Mouse (Mus musculus): ENCODE data around the gene Plk2. TPM values are rescaled to one million over a fixed set of nuclear protein-coding genes. Genes with fewer than 3 reads are reported as not detected.
A peak's percentile ranks its signal among the peaks of the same experiment; 100 is the strongest.
"Not testable (repeated sequence)": the region's sequence is repeated elsewhere in the genome, so short reads cannot be mapped to it uniquely, and the experiment has no call there.

Gene Plk2
- polyA plus RNA-seq (2017; shearing (Covaris generic)): 1 to 10 TPM; 1.6 to 4.5 (median 3.6) TPM

DNA sequence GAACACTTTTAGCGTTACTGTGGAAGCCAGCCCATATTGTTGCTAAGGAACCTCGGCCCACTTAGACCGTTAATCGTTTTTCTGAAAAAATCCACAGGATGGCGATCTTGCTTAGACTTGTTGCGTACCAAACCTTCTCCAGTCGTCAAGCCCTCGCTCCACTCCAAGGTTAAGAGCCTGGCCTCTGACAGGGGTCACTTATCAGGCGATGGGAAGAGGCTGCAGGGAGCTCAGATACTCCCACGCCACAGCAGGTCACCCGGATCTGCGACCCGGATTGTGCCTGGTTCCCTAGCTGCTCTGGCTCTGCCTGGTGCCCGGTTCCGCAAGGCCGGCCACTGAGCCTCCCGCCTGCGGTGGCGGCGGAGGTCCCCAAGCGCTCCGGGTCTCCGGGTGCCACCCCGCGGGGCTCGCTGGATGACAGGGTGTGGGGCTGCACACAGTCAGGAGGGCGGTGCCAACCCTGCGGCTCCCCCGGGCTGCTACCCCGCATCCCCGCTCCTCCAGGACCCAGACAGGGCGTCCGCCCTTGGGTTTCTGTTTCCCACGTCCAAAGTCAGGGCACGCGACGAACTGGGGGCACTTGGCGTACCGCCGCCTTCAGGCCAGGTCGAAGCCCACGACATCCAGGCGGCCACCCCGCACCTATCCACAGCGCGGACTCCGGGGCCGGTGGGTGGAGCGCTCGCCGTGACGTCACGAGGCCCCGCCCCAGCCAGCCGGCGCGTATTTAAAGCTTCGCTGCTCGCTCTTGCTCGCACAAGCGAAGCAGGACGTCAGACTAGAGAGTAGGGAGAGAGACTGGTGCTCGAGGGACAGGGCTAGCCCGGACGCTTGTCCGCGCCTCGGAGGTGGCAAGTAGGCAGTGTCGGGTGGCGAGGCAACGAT lies at the start of gene Plk2:
Gene Plk2, plus strand, starts transcription at position 756 of the 888 bp plus-strand sequence.
- peak; percentile 90 for ATAC-seq

DNA sequence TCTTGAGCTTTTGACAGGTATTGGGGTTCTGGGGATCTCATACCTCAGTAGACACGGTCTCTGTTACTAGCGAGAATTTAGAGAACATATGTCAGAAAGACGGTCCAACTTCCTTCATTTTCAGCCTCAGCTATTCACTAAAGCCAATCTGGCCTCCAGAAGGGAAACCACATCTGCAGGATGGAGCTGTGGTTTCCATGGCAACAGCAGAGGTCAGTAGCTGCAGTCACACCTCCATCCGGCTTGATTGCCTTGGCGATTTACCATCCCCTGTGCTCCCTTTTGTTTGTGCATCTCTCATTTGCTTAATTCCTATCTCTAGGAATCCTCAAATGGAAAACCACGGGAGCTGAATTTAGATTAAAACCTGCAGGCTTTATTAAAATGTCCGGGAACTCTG lies 48.1 kb upstream of the Plk2 start:
- ATAC-seq: no peak

DNA sequence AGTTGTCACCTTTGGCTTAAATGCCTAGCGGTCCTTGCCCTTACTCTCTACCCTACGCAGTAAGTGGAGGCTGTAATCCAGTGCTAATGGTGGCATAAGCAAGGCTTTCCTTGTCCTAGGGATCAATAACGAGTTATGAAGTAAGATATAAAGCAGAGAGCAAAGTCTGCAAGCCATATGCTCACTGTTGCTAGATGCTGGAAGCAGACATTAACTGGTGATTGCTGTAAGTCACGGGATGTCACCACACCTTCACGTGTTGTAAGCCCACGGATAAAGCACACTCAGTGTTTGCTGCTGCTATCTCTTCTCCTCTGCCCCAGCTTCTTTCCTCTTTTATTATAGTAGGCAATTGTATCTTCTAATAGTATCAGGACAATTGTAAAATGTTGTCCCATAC lies 43.8 kb upstream of the Plk2 start:
- ATAC-seq: no peak

DNA sequence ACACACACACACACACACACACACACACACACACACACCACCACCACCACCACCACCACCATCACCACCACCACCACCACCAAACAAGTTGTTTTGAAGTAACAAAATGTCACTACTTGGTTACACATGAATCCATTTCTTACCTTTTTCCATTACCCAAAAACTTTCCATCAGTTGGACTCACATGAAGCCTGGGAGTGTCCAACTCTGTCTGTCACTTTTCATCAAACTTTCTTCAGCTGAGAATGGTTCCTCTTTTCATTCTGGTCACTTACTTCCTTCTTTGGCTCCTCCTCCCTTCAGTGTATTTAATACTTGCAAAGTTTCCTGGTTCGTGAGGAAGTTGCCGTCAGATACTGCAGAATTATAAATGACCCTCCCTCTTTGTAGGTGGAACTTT lies 37.9 kb upstream of the Plk2 start, which contains the start of gene Gapt:
Gene Gapt, minus strand, starts transcription at position 259 of the 400 bp plus-strand sequence.
- ATAC-seq: no peak

DNA sequence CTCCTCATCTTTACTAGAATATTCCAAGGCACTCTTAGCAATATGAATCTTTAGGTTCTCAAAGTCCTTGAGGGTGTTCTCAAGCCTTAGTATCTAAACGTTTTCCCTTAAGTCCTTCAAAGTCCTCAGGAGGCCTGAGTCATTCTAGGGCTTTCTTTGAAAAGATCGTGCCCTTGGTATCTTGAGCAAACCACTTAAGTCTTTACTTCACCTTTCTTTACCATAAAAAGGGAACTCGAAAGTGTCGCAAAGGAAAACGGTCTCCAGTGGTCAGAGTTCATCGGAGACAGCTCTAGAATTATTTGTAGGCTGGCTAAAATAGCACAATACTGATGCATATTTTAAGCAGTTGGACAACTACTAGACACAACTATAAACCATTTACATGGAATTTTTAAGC lies 31.1 kb upstream of the Plk2 start:
- ATAC-seq: no peak

DNA sequence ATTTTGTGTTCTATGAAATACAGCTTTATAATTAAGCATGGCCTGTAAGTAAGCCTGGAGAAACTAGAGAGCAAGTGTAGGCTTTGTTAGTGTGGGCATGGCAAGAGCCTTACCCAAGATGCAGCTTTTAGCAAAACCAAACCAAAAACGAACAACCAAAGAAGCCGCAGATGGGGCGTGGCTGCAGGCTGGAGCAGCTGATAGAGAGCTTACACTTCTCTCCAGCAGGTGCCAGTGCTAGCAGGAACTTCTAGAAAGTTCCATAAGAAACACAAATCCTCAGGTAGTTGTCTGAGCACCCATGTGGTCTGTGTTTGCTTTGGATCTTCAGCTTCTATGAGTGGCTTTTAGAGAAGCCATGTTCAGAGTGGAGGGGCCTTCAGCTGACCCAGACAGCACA lies 28.4 kb upstream of the Plk2 start:
- ATAC-seq: no peak

DNA sequence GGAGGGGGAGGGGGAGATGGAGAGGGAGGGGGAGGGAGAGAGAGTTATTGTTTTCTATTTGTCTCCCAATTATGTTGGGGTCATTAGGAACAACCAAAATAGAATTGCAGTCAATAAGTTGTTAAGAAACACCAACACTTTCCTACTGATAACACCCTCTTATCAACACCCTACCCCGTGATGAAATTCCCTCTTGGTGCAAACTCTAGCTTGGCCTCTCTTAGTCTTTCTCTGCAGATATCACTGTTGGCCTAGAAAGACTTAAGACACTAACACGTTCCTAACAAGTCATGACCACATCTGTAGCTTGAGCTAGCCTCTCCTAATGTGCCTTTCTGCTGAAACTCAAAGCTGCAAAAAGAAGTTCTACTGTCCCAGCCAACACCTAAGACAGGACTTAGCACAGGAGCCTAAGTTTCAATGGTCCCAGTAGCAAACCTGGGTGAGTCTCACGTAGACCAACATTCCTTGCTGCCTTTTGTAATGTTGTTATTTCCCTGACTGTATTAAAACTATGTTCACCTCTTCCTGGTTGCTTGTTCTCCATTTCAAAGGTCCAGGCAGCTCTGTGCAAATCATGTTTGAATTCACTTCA lies 26.8 kb upstream of the Plk2 start:
- ATAC-seq: peak; percentile 16

DNA sequence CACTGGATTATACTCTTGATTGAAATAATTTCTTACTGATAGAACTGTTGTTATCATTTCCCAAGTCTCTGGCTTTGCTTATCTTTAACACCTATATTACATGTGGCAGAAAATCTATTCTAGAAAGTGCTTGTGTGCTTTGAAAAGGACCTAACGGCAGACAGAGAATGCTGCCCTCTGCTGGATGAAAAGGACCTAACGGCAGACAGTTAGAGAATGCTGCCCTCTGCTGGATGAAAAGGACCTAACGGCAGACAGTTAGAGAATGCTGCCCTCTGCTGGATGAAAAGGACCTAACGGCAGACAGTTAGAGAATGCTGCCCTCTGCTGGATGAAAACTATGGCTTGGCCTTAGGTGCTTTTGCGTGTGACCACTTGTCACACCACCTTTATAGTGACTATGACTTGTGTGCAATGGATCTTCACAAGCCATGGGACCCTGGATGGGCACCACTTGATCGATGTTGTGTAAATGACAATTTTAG lies 26.2 kb upstream of the Plk2 start:
- peak; percentile 81 for ATAC-seq

DNA sequence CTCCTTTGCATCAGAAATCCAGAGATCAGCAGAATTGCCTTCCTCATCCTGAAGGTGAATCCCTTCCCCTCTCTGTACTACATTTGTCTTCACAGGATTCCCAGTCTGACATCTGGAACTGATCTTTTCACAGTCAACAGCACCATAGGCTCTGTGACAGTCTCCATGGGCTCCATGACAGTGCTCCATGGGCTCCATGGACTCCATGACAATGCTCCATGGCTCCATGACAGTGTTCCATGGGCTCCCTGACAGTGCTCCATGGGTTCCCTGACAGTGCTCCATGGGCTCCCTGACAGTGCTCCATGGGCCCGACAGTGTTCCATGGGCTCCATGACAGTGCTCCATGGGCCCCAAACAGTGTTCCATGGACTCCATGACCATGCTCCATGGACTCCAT lies 25.2 kb upstream of the Plk2 start:
- ATAC-seq: no peak

DNA sequence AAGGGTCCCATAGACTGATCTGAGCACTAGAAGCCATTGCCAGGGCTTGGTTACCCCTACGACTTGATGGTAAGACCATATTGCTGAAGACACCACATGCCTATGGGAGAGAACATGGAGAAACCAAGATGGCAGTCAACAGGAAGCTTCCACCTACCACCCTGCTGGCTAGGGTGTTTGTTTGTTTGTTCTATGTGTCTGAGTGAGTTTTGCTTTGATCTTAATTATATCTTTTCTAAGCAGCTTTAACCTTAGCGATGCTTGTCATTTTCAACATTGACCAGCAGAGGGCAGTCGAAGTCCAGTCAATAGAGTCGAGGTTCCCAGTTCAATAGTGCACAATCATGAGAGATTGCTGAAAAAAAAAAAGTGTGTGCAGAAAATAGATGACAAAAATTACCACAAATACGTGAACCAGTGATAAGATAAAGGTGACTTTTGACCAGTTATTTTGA lies 12.4 kb upstream of the Plk2 start:
- peak; percentile 88 for ATAC-seq

DNA sequence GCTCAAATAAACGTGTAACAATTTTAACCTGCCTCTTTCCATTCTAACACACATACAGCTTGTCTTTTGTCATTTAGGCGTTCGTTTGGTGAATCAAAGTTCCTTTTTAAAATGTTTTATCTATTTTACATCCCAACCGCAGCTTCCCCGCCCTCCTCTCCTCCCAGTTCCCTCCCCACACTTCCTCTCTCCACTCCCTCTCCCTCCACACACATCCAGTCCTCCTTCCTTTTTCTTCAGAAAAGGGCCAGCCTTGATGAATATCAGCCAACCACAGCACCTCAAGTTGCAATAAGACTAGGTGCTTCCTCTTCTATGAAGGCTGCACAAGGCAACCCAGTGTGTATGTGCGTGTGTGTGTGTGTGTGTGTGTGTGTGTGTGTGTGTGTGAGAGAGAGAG lies 10.3 kb upstream of the Plk2 start:
- no peak for ATAC-seq

DNA sequence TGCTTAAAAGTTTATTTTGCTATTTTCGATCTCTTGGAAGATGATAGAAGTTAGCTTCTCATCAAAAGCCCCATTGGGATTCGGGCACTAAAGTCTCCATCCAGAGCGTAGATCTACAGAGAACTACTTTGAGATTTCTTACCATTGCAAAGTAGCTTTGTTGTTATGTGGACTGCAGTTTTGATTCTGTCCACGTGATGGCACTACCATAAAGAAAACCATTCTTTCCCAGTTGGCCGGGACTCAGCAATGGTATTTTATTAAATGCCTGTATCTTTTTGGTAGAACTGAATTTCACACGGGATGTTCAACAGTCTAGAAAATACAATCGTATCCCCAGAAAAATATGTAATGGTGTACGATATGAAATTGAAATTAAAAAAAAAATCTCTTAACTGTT lies 2.6 kb upstream of the Plk2 start:
- ATAC-seq: peak; percentile 21

DNA sequence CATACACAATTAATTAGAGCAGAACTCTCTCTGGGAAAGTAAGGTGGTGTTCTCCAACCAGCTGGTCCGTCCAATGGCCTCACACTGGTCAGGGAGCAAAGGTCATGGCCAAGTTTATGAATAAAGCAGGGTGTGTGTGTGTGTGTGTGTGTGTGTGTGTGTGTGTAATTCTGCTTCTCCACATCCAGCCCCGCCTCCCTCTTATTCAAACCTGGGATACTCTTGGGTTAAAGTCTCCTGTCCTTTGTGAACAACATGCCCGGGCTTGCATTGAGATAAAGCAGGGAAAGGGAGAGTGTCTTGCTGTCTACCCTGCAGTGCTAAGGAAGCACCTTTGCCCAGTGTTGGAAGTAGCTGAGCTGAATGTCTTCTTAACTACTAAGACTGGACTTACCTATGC lies 2.2 kb upstream of the Plk2 start:
- ATAC-seq: no peak

DNA sequence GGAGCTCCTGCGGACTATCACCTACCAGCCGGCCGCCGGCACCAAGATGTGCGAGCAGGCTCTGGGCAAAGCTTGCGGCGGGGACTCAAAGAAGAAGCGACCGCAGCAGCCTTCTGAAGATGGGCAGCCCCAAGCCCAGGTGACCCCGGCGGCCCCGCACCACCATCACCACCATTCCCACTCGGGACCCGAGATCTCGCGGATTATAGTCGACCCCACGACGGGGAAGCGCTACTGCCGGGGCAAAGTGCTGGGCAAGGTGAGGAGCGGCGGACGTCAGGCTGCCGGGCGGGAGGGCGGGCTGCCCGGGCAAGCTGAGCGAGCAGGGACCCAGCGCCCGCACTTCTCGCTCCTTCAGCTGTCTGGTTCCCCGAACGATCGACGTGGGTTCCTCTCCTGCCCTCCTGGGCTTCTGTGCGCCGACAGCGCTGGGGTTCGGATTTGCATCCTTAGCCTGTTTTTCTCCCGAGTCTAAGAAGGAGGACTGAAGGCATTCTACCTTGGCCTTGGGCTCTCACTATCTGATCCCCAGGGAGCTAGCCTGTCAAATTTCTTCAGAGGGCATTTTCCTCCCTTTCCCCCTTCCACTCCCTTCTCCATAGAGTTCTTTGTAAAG lies 441 bp downstream of the Plk2 start:
- peak; percentile 1 for ATAC-seq

DNA sequence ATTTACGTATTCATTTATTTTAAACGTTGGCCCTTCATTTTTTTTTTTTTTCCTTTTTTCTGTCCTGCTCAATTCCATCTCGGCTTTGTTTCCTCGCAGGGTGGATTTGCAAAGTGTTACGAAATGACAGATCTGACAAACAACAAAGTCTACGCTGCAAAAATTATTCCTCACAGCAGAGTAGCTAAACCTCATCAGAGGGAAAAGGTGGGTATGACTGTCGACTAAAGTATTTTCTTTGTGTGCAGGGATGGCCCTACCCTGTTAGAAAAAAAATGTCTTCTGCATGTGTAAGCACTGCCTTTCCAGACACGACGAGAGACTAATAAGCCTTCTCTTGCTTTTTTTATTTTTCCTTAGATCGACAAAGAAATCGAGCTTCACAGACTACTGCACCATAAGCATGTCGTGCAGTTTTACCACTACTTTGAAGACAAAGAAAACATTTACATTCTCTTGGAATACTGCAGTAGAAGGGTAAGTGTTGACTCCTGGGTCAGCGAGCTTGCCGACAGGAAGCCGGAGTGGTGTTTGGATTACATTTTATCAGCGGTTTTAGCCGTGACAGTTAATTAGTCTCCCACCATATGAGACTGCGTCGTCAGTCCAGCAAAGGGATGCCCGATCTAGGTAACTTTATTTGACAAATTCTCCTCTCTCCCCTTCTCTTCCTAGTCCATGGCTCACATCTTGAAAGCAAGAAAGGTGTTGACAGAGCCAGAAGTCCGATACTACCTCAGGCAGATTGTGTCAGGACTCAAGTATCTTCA lies 1.3 kb downstream of the Plk2 start:
- no peak for ATAC-seq

DNA sequence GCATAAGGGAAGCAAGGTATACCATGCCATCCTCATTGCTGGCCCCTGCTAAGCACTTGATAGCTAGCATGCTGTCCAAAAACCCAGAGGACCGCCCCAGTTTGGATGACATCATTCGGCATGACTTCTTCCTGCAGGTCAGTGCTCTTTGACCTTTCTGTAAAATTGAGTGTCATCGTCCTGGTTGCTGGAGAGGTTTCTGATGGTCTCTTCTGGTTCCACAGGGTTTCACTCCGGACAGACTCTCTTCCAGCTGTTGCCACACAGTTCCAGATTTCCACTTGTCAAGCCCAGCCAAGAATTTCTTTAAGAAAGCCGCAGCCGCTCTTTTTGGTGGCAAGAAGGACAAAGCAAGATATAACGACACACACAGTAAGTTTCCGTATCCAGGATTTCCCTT lies 2.9 kb downstream of the Plk2 start:
- ATAC-seq: no peak

DNA sequence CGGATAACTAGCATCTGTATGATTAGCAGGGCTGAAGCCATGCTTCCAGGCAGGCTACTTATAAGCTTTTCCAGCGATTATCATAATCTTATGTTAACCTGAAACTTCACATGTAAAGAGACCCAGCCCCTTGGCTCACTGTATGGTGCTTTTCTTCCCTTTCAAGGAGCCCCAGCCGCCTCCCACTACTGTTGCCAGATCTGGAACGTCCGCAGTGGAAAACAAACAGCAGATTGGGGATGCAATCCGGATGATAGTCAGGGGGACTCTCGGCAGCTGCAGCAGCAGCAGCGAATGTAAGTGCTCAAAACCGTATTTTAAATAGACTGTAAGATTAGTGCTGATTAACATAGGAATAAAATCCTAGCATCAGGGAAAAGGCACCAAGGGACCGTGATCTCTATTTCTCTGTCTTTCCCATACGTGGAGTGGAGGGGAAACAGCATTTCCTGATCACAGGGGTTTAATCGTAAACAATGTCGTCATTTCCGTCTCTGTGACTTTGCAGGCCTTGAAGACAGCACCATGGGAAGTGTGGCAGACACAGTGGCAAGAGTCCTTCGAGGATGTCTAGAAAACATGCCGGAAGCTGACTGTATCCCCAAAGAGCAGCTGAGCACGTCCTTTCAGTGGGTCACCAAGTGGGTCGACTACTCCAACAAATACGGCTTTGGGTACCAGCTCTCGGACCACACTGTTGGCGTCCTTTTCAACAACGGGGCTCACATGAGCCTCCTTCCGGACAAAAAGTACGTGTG lies 3.8 kb downstream of the Plk2 start:
- ATAC-seq: no peak

DNA sequence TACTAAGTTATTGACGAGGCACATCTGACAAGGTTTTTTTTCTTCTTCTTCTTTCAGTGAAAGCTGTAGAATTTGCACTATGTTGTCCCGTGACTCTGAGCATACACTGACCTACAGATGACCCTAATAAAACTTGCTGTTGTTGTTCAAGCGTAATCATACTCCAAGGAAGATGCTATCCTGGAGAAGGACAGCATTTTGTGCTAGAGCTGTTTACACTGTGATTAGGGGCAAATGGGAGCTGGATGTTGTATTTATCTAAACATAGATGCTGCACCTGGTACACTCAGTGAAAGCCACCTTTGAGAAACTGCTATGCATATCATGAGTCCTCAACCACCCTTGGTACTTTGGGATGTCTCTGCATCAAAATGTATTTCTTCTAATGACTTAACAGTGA lies 6.6 kb downstream of the Plk2 start:
- ATAC-seq: no peak

DNA sequence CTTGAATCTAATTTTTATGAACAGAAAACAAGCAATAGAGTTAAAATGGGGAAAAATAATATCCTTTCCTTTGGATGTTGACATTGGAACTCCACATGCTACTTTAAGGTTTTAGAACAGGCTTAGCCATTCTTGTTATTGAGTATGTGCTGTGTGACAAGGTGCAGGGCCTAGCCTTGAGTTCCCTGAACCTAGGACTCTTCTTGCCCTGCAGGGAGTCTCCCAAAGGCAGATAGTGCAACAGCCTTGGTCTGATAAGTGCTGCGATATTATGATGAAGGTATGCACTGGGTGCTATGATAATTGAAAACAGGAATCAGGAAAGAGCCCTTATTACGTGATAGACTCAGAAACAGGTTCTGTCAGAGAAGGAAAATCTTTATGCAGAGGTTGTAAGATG lies 7.0 kb downstream of the Plk2 start:
- no peak for ATAC-seq

DNA sequence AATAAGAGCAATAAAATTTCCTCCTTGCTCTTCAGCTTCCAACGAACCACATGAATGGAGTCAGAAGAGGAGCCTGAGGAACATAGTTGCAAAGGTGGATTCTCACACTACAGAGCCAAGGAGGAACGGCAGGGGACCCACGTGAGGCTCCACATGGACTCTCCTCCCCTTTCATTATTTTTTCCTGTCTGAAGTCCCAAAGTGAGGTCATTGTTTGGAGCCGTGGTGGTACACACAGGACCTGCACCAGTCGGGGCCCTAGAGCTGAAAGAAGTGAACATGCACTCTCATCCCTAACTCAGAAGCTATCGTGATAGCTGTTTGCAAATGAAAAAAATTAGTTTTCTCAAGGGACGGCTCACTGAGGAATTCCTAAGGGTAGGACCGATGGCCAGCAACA lies 9.2 kb downstream of the Plk2 start:
- no peak for ATAC-seq

DNA sequence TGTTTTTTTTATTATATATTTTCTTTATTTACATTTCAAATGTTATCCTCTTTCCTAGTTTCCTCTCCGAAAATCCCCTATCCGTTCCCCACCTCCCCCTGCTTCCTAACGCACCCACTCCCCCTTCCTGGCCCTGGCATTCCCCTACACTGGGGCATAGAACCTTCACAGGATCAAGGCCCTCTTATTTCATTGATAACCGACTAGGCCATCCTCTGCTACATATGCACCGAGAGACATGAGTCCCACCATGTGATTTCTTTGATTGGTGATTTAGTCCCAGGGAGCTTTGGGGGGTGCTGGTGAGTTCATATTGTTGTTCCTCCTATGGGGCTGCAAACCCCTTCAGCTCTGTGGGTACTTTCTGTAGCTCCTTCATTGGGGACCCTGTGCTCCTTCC lies 9.8 kb downstream of the Plk2 start:
- ATAC-seq: not testable (repeated sequence)

DNA sequence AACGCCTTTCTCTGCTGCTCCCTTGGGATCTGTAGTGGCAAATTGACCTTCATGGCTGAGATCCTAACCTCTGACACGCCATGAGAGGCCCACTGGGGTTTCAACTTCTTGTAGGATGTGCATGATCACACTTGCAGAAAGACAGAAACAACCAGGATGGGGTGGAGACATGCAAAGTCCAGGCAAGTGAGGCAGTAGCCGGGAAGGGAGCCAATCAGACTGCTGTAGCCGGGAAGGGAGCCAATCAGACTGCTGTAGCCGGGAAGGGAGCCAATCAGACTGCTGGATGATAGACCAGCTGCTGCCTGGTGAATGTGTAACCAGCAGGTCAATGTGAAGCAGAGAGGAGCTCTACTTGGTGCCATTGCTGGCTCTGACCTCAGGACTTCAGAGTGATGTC lies 11.3 kb downstream of the Plk2 start:
- no peak for ATAC-seq
